Mouse (Mus musculus) CH12.LX (cell line): Measurements from ENCODE around the gene Dusp22. TPM values are rescaled to one million over a fixed set of nuclear protein-coding genes. Genes with fewer than 3 reads are reported as not detected.
A peak's percentile ranks its signal among the peaks of the same experiment; 100 is the strongest.

Experiments used
- DNase-seq: peaks from one replicate; pipeline ENCODE4 v3.0.0-alpha.2; 2013; ENCODE audit errors: extremely low read depth
- H3K27ac ChIP-seq: 2 replicates; pipeline ENCODE4 v1.5.1; 2012; ENCODE audit warnings: low read depth, mild to moderate bottlenecking, control low read depth, moderate library complexity; ENCODE audit not compliant: insufficient read depth
- H3K27me3 ChIP-seq: replicated peaks from 2 replicates; pipeline ENCODE3; 2012; ENCODE audit warnings: inconsistent platforms
- H3K36me3 ChIP-seq, 2 experiments: replicated peaks in 1 of 2; 2 replicates each; pipeline versions ENCODE3 to v1.6.1; 2012; ENCODE audit warnings: inconsistent platforms in 1 of 2, low read length in 1 of 2, mild to moderate bottlenecking in 1 of 2, mixed read lengths in 1 of 2, moderate library complexity in 1 of 2; ENCODE audit not compliant: control insufficient read depth in 1 of 2, insufficient read depth in 1 of 2
- H3K4me1 ChIP-seq, 2 experiments: 2 replicates each; pipeline ENCODE4 v1.6.1; 2012; ENCODE audit warnings: inconsistent platforms in 1 of 2, moderate library complexity in 1 of 2; ENCODE audit not compliant: insufficient read depth in 2 of 2, control insufficient read depth in 1 of 2
- H3K4me2 ChIP-seq: 2 replicates; pipeline ENCODE4 v1.6.1; 2012; ENCODE audit warnings: low read depth, mild to moderate bottlenecking, control low read depth; ENCODE audit not compliant: poor library complexity, insufficient read depth, severe bottlenecking
- H3K4me3 ChIP-seq, 3 experiments: fragments of 150-350 bp in 1 of 3; sonication (generic) in 1 of 3; replicated peaks in 1 of 3; 2 replicates each; pipeline versions ENCODE3 to v1.5.1; 2011 to 2012; ENCODE audit warnings: low read depth in 2 of 3, low read length in 2 of 3, mild to moderate bottlenecking in 2 of 3, moderate library complexity in 2 of 3, control low read depth in 1 of 3, improper control_type of control experiment in 1 of 3, inconsistent platforms in 1 of 3, mixed read lengths in 1 of 3; ENCODE audit not compliant: poor library complexity in 1 of 3
- H3K79me2 ChIP-seq: replicated peaks from 2 replicates; pipeline ENCODE4 v1.6.1; 2012; ENCODE audit warnings: mild to moderate bottlenecking, moderate library complexity; ENCODE audit not compliant: control insufficient read depth, poor library complexity, insufficient read depth, severe bottlenecking; ENCODE audit errors: extremely low read depth
- H3K9ac ChIP-seq: 2 replicates; pipeline ENCODE4 v1.6.1; 2012; ENCODE audit warnings: low read depth, mild to moderate bottlenecking, control low read depth, moderate library complexity; ENCODE audit not compliant: insufficient read depth
- H3K9me3 ChIP-seq: replicated peaks from 2 replicates; pipeline ENCODE3; 2012; ENCODE audit warnings: low read length, inconsistent platforms, mixed read lengths
- BHLHE40 ChIP-seq: IDR thresholded peaks from 2 replicates; pipeline ENCODE4 v1.6.1; 2011; ENCODE audit warnings: mild to moderate bottlenecking, low read depth, low read length, improper control_type of control experiment
- CHD1 ChIP-seq: IDR thresholded peaks from 2 replicates; pipeline ENCODE4 v1.6.1; 2012; ENCODE audit warnings: low read depth, low read length, improper control_type of control experiment, inconsistent platforms
- CHD2 ChIP-seq: IDR thresholded peaks from 2 replicates; pipeline ENCODE4 v1.6.1; 2011; ENCODE audit warnings: low read length, improper control_type of control experiment
- CTCF ChIP-seq, 2 experiments: IDR thresholded peaks in 1 of 2; conservative IDR thresholded peaks in 1 of 2; 2 replicates each; pipeline ENCODE4 v1.5.1; 2011 to 2012; ENCODE audit warnings: low read depth in 2 of 2, low read length in 2 of 2, improper control_type of control experiment in 1 of 2, inconsistent platforms in 1 of 2, mild to moderate bottlenecking in 1 of 2, moderate library complexity in 1 of 2
- ELF1 ChIP-seq: IDR thresholded peaks from 2 replicates; pipeline ENCODE4 v1.6.1; 2014; ENCODE audit warnings: low read depth, mild to moderate bottlenecking, inconsistent platforms, low read length, improper control_type of control experiment
- EP300 ChIP-seq: IDR thresholded peaks from 2 replicates; pipeline ENCODE4 v1.6.1; 2011; ENCODE audit warnings: low read length, improper control_type of control experiment
- ETS1 ChIP-seq: conservative IDR thresholded peaks from 2 replicates; pipeline ENCODE4 v1.6.1; 2012; ENCODE audit warnings: low read depth, mild to moderate bottlenecking, inconsistent platforms, low read length, improper control_type of control experiment, moderate library complexity
- GABPA ChIP-seq: IDR thresholded peaks from 2 replicates; pipeline ENCODE4 v1.6.1; 2012; ENCODE audit warnings: low read depth, low read length, improper control_type of control experiment, inconsistent platforms; ENCODE audit not compliant: insufficient replicate concordance
- HCFC1 ChIP-seq: IDR thresholded peaks from 2 replicates; pipeline ENCODE4 v1.6.1; 2012; ENCODE audit warnings: low read depth, mild to moderate bottlenecking, inconsistent platforms, low read length, improper control_type of control experiment
- IRF4 ChIP-seq: IDR thresholded peaks from 2 replicates; pipeline ENCODE4 v1.6.1; 2014; ENCODE audit warnings: low read depth, mild to moderate bottlenecking, inconsistent platforms, low read length, improper control_type of control experiment
- JUND ChIP-seq: conservative IDR thresholded peaks from 2 replicates; pipeline ENCODE4 v1.6.1; 2011; ENCODE audit warnings: low read depth, low read length, improper control_type of control experiment
- KAT2A ChIP-seq: IDR thresholded peaks from 2 replicates; pipeline ENCODE4 v1.6.1; 2012; ENCODE audit warnings: low read length, improper control_type of control experiment, inconsistent platforms; ENCODE audit not compliant: insufficient replicate concordance
- MAFK ChIP-seq: IDR thresholded peaks from 2 replicates; pipeline ENCODE4 v1.6.1; 2011; ENCODE audit warnings: low read length, improper control_type of control experiment; ENCODE audit not compliant: insufficient replicate concordance
- MAX ChIP-seq: IDR thresholded peaks from 2 replicates; pipeline ENCODE4 v1.6.1; 2011; ENCODE audit warnings: low read length, improper control_type of control experiment
- MEF2A ChIP-seq: IDR thresholded peaks from 2 replicates; pipeline ENCODE4 v1.6.1; 2014; ENCODE audit warnings: low read depth, mild to moderate bottlenecking, inconsistent platforms, low read length, improper control_type of control experiment, borderline replicate concordance
- MXI1 ChIP-seq: IDR thresholded peaks from 2 replicates; pipeline ENCODE4 v1.6.1; 2011; ENCODE audit warnings: mild to moderate bottlenecking, low read depth, low read length, improper control_type of control experiment
- MYC ChIP-seq: IDR thresholded peaks from 2 replicates; pipeline ENCODE4 v1.6.1; 2011; ENCODE audit warnings: low read depth, mild to moderate bottlenecking, improper control_type of control experiment, low read length
- NELFE ChIP-seq: IDR thresholded peaks from 2 replicates; pipeline ENCODE4 v1.6.1; 2011; ENCODE audit warnings: low read depth, low read length, improper control_type of control experiment
- PAX5 ChIP-seq: IDR thresholded peaks from 2 replicates; pipeline ENCODE4 v1.6.1; 2012; ENCODE audit warnings: low read length, inconsistent platforms, mixed read lengths
- POLR2A ChIP-seq: IDR thresholded peaks from 2 replicates; pipeline ENCODE4 v1.6.1; 2011; ENCODE audit warnings: low read depth, mild to moderate bottlenecking, improper control_type of control experiment, low read length
- POLR2AphosphoS2 ChIP-seq: IDR thresholded peaks from 2 replicates; pipeline ENCODE4 v1.6.1; 2011; ENCODE audit warnings: low read depth, low read length, improper control_type of control experiment
- RAD21 ChIP-seq: IDR thresholded peaks from 2 replicates; pipeline ENCODE4 v1.6.1; 2011; ENCODE audit warnings: low read depth, mild to moderate bottlenecking, low read length, improper control_type of control experiment, moderate library complexity
- RCOR1 ChIP-seq: conservative IDR thresholded peaks from 2 replicates; pipeline ENCODE4 v1.6.1; 2012; ENCODE audit warnings: low read depth, mild to moderate bottlenecking, inconsistent platforms, low read length, improper control_type of control experiment
- SIN3A ChIP-seq: IDR thresholded peaks from 2 replicates; pipeline ENCODE4 v1.6.1; 2012; ENCODE audit warnings: low read length, improper control_type of control experiment, inconsistent platforms
- TBP ChIP-seq: conservative IDR thresholded peaks from 2 replicates; pipeline ENCODE4 v1.6.1; 2011; ENCODE audit warnings: low read depth, low read length, improper control_type of control experiment
- TCF12 ChIP-seq: IDR thresholded peaks from 2 replicates; pipeline ENCODE4 v1.6.1; 2014; ENCODE audit warnings: low read depth, mild to moderate bottlenecking, inconsistent platforms, low read length, improper control_type of control experiment
- UBTF ChIP-seq: IDR thresholded peaks from 2 replicates; pipeline ENCODE4 v1.6.1; 2012; ENCODE audit warnings: low read depth, mild to moderate bottlenecking, inconsistent platforms, low read length, improper control_type of control experiment, moderate library complexity
- USF1 ChIP-seq: IDR thresholded peaks from 2 replicates; pipeline ENCODE4 v1.6.1; 2014; ENCODE audit warnings: low read depth, mild to moderate bottlenecking, inconsistent platforms, low read length, improper control_type of control experiment
- USF2 ChIP-seq: conservative IDR thresholded peaks from 2 replicates; pipeline ENCODE4 v1.6.1; 2011; ENCODE audit warnings: low read depth, low read length, improper control_type of control experiment
- ZC3H11A ChIP-seq: IDR thresholded peaks from 2 replicates; pipeline ENCODE4 v1.6.1; 2012; ENCODE audit warnings: low read depth, mild to moderate bottlenecking, inconsistent platforms, low read length, improper control_type of control experiment
- dilution Hi-C: fragments of 300-500 bp; cut with MboI; formaldehyde crosslinking; loops from 2 replicates; pipeline ENCODE4 v1.14.3; 2020; ENCODE audit warnings: low sequenced_read_pairs; ENCODE audit not compliant: extremely low pct_unique_long_range_greater_than_20kb, extremely low pct_ligation_motif_present
- in situ Hi-C: fragments of 300-500 bp; cut with MboI; formaldehyde crosslinking; loops from 3 replicates; pipeline ENCODE4 v1.14.3; 2019; ENCODE audit warnings: low sequenced_read_pairs, low pct_ligation_motif_present, low pct_unique_long_range_greater_than_20kb, mixed read lengths
- polyA plus RNA-seq: library from polyadenylated mRNA; unstranded; fragments of >175 nt; gene quantifications from 2 replicates; pipeline ENCODE4 v1.2.1, GENCODE M21; 2012; ENCODE audit warnings: low read depth; ENCODE audit not compliant: insufficient read length
- total RNA-seq, 2 experiments: library from RNA; depleted of rRNA; stranded (reverse); fragments of 300-350 nt in 1 of 2; fragments of >200 nt in 1 of 2; gene quantifications; 2 replicates each; pipeline ENCODE4 v1.2.3; 2012 to 2014

Gene Dusp22
- total and polyA plus RNA-seq, 3 experiments, result 18.0 to 28.7 (median 22.5) TPM

GRCm38 (mm10) chr13:30685957-30686356 is 26.2 kb downstream of the Dusp22 start:
- peaks cover 62 to 92% of the 10 kb centered on the region in 2 experiments for H3K4me1 ChIP-seq
- H3K4me3 ChIP-seq, result no peak overlapping the region
- no peaks in the 10 kb centered on the region for H3K27me3 ChIP-seq
- peak; percentile 74 for DNase-seq
- peaks cover 0 to 17% of the 10 kb centered on the region in 2 experiments for H3K36me3 ChIP-seq
- peak overlapping the region; percentile 61 for H3K27ac ChIP-seq
- TF ChIP-seq NELFE (no peak), ETS1 (peak; percentile 94), ZC3H11A (no peak), BHLHE40 (peak; percentile 75), MEF2A (peak; percentile 98), POLR2A (no peak), SIN3A (peak; percentile 65; the same call in 1 of the 2 replicates), TCF12 (peak; percentile 98), IRF4 (peak; percentile 75), EP300 (peak; percentile 81), RAD21 (no peak), MXI1 (no peak; the same call in 1 of the 2 replicates), CHD2 (no peak), CTCF (conservative IDR thresholded peaks at IDR 0.05 in 1 of 2, IDR thresholded peaks at IDR 0.05 in 1 of 2; ENCODE audit: low read depth in 2 of 2, low read length in 2 of 2) (no peak)
- in situ Hi-C loops (no loop called here), dilution Hi-C loops (no loop called here)
- H3K9me3 ChIP-seq, result no peaks in the 10 kb centered on the region
- H3K79me2 ChIP-seq, result 0 out of 2 replicates have a peak, but pooled peaks cover 2% of the 10 kb centered on the region
- no peak overlapping the region for H3K4me2 ChIP-seq
- no peak overlapping the region for H3K9ac ChIP-seq

DNA sequence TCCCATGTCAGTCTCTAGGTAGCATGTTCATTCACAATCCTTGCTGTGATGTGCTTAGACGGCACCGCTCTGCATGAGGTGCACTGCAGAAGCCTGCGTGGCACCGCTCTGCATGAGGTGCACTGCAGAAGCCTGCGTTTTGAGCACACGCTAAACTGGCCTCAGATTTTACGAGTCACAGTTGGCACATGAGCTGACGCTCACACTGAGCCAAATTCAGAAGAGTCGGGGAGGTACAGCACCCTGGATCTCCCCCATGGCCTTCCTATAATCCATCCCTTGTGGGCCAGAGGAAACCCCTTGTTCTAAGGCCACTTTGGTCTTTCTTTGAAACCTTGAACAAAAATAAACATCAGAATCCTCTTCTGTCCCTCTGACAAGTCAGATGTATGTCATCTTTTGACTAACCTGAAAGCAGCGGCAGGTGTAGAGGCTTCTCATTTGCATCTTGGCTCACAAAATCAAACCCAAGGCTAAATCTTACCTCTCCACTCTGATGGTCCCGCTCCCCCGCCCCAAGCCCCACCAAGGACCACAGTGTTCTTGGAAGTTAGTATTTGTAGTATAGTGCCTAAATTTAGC is 28.3 kb downstream of the Dusp22 start:
- peaks cover 58 to 100% of the 10 kb centered on the region in 2 experiments for H3K4me1 ChIP-seq
- peak; percentile 65 for DNase-seq
- H3K79me2 ChIP-seq, result 0 out of 2 replicates have a peak, but pooled peaks cover 2% of the 10 kb centered on the region
- H3K4me2 ChIP-seq, result peak overlapping the region; percentile 72
- in situ Hi-C loops (no loop called here), dilution Hi-C loops (no loop called here)
- H3K36me3 ChIP-seq, result peaks cover 0 to 7% of the 10 kb centered on the region in 2 experiments
- H3K27me3 ChIP-seq, result no peaks in the 10 kb centered on the region
- no peaks in the 10 kb centered on the region for H3K9me3 ChIP-seq
- peak overlapping the region; percentile 19; the same call in 1 of the 2 replicates for H3K9ac ChIP-seq
- no peak overlapping the region for H3K4me3 ChIP-seq
- H3K27ac ChIP-seq, result peak overlapping the region; percentile 84
- TF ChIP-seq MAX (peak; percentile 25; the same call in 1 of the 2 replicates), USF2 (no peak), MAFK (peak; percentile 69; the same call in 1 of the 2 replicates), SIN3A (peak; percentile 84), RAD21 (no peak; the same call in 1 of the 2 replicates), EP300 (peak; percentile 96), CHD1 (peak; percentile 62; the same call in 1 of the 2 replicates), ELF1 (no peak), RCOR1 (peak; percentile 91), NELFE (0 out of 2 replicates have a peak, but pooled peaks have one; percentile 27), CTCF (conservative IDR thresholded peaks at IDR 0.05 in 1 of 2, IDR thresholded peaks at IDR 0.05 in 1 of 2; ENCODE audit: low read depth in 2 of 2, low read length in 2 of 2) (no peak), USF1 (no peak), IRF4 (peak; percentile 95), POLR2A (peak; percentile 34; the same call in 1 of the 2 replicates), MYC (peak; percentile 74), BHLHE40 (peak; percentile 92), ETS1 (peak; percentile 93), UBTF (no peak), KAT2A (no peak), JUND (peak; percentile 88), GABPA (no peak), ZC3H11A (no peak), TCF12 (peak; percentile 97), TBP (no peak), POLR2AphosphoS2 (no peak), CHD2 (peak; percentile 85), PAX5 (no peak), HCFC1 (no peak; the same call in 1 of the 2 replicates)
